Mouse (Mus musculus) hindbrain, embryonic 13.5 days (tissue): ENCODE measurements at regions not wholly inside any gene's neighbourhood (a gene's known extent, or its start where the extent isn't known, plus 50 kb on each side); places are given as distances from the start of the nearest gene placed in this dataset.
A peak's percentile ranks its signal among the peaks of the same experiment; 100 is the strongest.

Source experiments
- ATAC-seq: fragments of 200-750 bp; cut with Nextera tagmentation; 2 replicates; pipeline ENCODE4 v1.8.0; 2017; ENCODE audit warnings: moderate TSS enrichment; ENCODE audit not compliant: low FRiP score
- H3K27ac ChIP-seq: fragments of 300-500 bp; sonication (generic); 2 replicates; pipeline ENCODE4 v1.5.1; 2015; ENCODE audit warnings: inconsistent platforms, mild to moderate bottlenecking, moderate library complexity
- H3K27me3 ChIP-seq: fragments of 300-500 bp; sonication (generic); 2 replicates; pipeline ENCODE4 v1.6.1; 2015; ENCODE audit warnings: mild to moderate bottlenecking, inconsistent platforms
- H3K36me3 ChIP-seq: fragments of 300-500 bp; sonication (generic); 2 replicates; pipeline ENCODE4 v1.6.1; 2015; ENCODE audit warnings: mild to moderate bottlenecking, inconsistent platforms
- H3K4me1 ChIP-seq: fragments of 300-500 bp; sonication (generic); replicated peaks from 2 replicates; pipeline ENCODE4 v1.6.1; 2015; ENCODE audit warnings: inconsistent platforms
- H3K4me2 ChIP-seq: fragments of 300-500 bp; sonication (generic); 2 replicates; pipeline ENCODE4 v1.6.1; 2015; ENCODE audit warnings: inconsistent platforms, mild to moderate bottlenecking, moderate library complexity
- H3K4me3 ChIP-seq: fragments of 300-500 bp; sonication (generic); 2 replicates; pipeline ENCODE4 v1.5.1; 2015; ENCODE audit warnings: mild to moderate bottlenecking, inconsistent platforms
- H3K9ac ChIP-seq: fragments of 300-500 bp; sonication (generic); 2 replicates; pipeline ENCODE4 v1.6.1; 2015; ENCODE audit warnings: mild to moderate bottlenecking, inconsistent platforms
- H3K9me3 ChIP-seq: fragments of 300-500 bp; sonication (generic); 2 replicates; pipeline ENCODE4 v1.6.1; 2016; ENCODE audit warnings: inconsistent platforms
- WGBS: fragments of 180-500 bp; shearing (Covaris S2); methylation state at CpG from one replicate; pipeline ENCODE4 v1.1.7; 2015; 5-methylcytosine and 5-hydroxymethylcytosine counted together

- Histone ChIP-seq H3K9ac (no peak overlapping the region; the same call in 1 of the 2 replicates), H3K4me3 (peak overlapping the region; percentile 7; the same call in 1 of the 2 replicates), H3K4me2 (peak overlapping the region; percentile 44), H3K36me3 (no peaks in the 10 kb centered on the region), H3K27ac (no peak overlapping the region), H3K9me3 (no peaks in the 10 kb centered on the region), H3K4me1 (peaks cover 4% of the 10 kb centered on the region), H3K27me3 (no peaks in the 10 kb centered on the region)
- ATAC-seq = peak; percentile 73
- WGBS = 9% methylated on average over 16 of the region's 16 CpGs
Measured at GRCm38 (mm10) chr6:112197445-112197844, 76.1 kb upstream of the Lmcd1 start.

GRCm38 (mm10) chr6:112199241-112199640 is 74.3 kb upstream of the Lmcd1 start:
- no peaks in the 10 kb centered on the region for H3K9me3 ChIP-seq
- H3K4me3 ChIP-seq = no peak overlapping the region
- H3K27ac ChIP-seq = no peak overlapping the region
- no peak for ATAC-seq
- no peak overlapping the region for H3K4me2 ChIP-seq
- H3K27me3 ChIP-seq = no peaks in the 10 kb centered on the region
- no peaks in the 10 kb centered on the region for H3K36me3 ChIP-seq
- peaks cover 4% of the 10 kb centered on the region for H3K4me1 ChIP-seq
- 66% methylated on average over 4 of the region's 4 CpGs for whole genome bisulfite sequencing
- no peak overlapping the region for H3K9ac ChIP-seq

- Histone ChIP-seq H3K9ac (no peak overlapping the region), H3K27me3 (no peaks in the 10 kb centered on the region), H3K27ac (no peak overlapping the region), H3K9me3 (no peaks in the 10 kb centered on the region), H3K4me3 (no peak overlapping the region), H3K4me1 (peaks cover 4% of the 10 kb centered on the region), H3K4me2 (no peak overlapping the region), H3K36me3 (no peaks in the 10 kb centered on the region)
- no peak for ATAC-seq
- WGBS = 79% methylated on average over 4 of the region's 4 CpGs
Measured at GRCm38 (mm10) chr6:112202120-112202519, 71.4 kb upstream of the Lmcd1 start.

GRCm38 (mm10) chr6:112203321-112203720 is 70.2 kb upstream of the Lmcd1 start:
- Histone ChIP-seq H3K4me1 (no peaks in the 10 kb centered on the region), H3K27ac (no peak overlapping the region), H3K9ac (no peak overlapping the region), H3K9me3 (no peaks in the 10 kb centered on the region), H3K4me2 (no peak overlapping the region), H3K27me3 (no peaks in the 10 kb centered on the region), H3K36me3 (no peaks in the 10 kb centered on the region), H3K4me3 (no peak overlapping the region)
- no peak for ATAC-seq
- WGBS = 19% methylated on average over 2 of the region's 2 CpGs

- no peak for ATAC-seq
- Histone ChIP-seq H3K36me3 (no peaks in the 10 kb centered on the region), H3K4me3 (no peak overlapping the region), H3K4me2 (no peak overlapping the region), H3K4me1 (no peaks in the 10 kb centered on the region), H3K27me3 (no peaks in the 10 kb centered on the region), H3K9me3 (no peaks in the 10 kb centered on the region), H3K27ac (no peak overlapping the region), H3K9ac (no peak overlapping the region)
- 92% methylated on average over 2 of the region's 2 CpGs for WGBS
Measured at GRCm38 (mm10) chr6:112204956-112205355, 68.6 kb upstream of the Lmcd1 start.

GRCm38 (mm10) chr6:112205420-112205995 is 68.0 kb upstream of the Lmcd1 start:
- WGBS = 84% methylated on average over 11 of the region's 11 CpGs
- Histone ChIP-seq H3K9ac (no peak overlapping the region), H3K9me3 (no peaks in the 10 kb centered on the region), H3K27me3 (no peaks in the 10 kb centered on the region), H3K27ac (no peak overlapping the region), H3K4me1 (peaks cover 3% of the 10 kb centered on the region), H3K36me3 (no peaks in the 10 kb centered on the region), H3K4me3 (no peak overlapping the region), H3K4me2 (no peak overlapping the region)
- ATAC-seq = no peak

GRCm38 (mm10) chr6:112207229-112207628 is 66.3 kb upstream of the Lmcd1 start:
- 37% methylated on average over 5 of the region's 5 CpGs for WGBS
- Histone ChIP-seq H3K9me3 (no peaks in the 10 kb centered on the region), H3K27ac (no peak overlapping the region), H3K4me3 (no peak overlapping the region), H3K27me3 (no peaks in the 10 kb centered on the region), H3K36me3 (no peaks in the 10 kb centered on the region), H3K9ac (no peak overlapping the region), H3K4me1 (peaks cover 6% of the 10 kb centered on the region), H3K4me2 (no peak overlapping the region)
- ATAC-seq = peak; percentile 46

GRCm38 (mm10) chr6:112210238-112210950 is 63.2 kb upstream of the Lmcd1 start:
- peak; percentile 92 for ATAC-seq
- Histone ChIP-seq H3K4me3 (no peak overlapping the region), H3K27me3 (no peaks in the 10 kb centered on the region), H3K9ac (no peak overlapping the region), H3K36me3 (no peaks in the 10 kb centered on the region), H3K27ac (peak overlapping the region; percentile 53), H3K4me1 (peaks cover 6% of the 10 kb centered on the region), H3K4me2 (no peak overlapping the region), H3K9me3 (no peaks in the 10 kb centered on the region)
- WGBS = 42% methylated on average over 8 of the region's 8 CpGs

GRCm38 (mm10) chr6:112216868-112217267 is 56.7 kb upstream of the Lmcd1 start:
- no peaks in the 10 kb centered on the region for H3K27me3 ChIP-seq
- H3K4me1 ChIP-seq = no peaks in the 10 kb centered on the region
- H3K9ac ChIP-seq = no peak overlapping the region
- no peak overlapping the region for H3K27ac ChIP-seq
- H3K4me3 ChIP-seq = no peak overlapping the region
- 91% methylated on average over 3 of the region's 3 CpGs for WGBS
- H3K9me3 ChIP-seq = no peaks in the 10 kb centered on the region
- ATAC-seq = no peak
- no peaks in the 10 kb centered on the region for H3K36me3 ChIP-seq
- no peak overlapping the region for H3K4me2 ChIP-seq

GRCm38 (mm10) chr6:112218248-112218647 is 55.3 kb upstream of the Lmcd1 start:
- Histone ChIP-seq H3K9ac (no peak overlapping the region), H3K4me3 (no peak overlapping the region), H3K9me3 (no peaks in the 10 kb centered on the region), H3K4me2 (no peak overlapping the region), H3K27me3 (no peaks in the 10 kb centered on the region), H3K4me1 (no peaks in the 10 kb centered on the region), H3K27ac (no peak overlapping the region), H3K36me3 (no peaks in the 10 kb centered on the region)
- 66% methylated on average over 1 of the region's 1 CpGs for WGBS
- ATAC-seq = no peak

GRCm38 (mm10) chr6:112219641-112220040 is 53.9 kb upstream of the Lmcd1 start:
- Histone ChIP-seq H3K9me3 (no peaks in the 10 kb centered on the region), H3K4me3 (no peak overlapping the region), H3K4me1 (no peaks in the 10 kb centered on the region), H3K27ac (no peak overlapping the region), H3K9ac (no peak overlapping the region), H3K27me3 (no peaks in the 10 kb centered on the region), H3K4me2 (no peak overlapping the region), H3K36me3 (no peaks in the 10 kb centered on the region)
- ATAC-seq = no peak
- WGBS = 94% methylated on average over 7 of the region's 7 CpGs

- no peaks in the 10 kb centered on the region for H3K36me3 ChIP-seq
- H3K27me3 ChIP-seq = no peaks in the 10 kb centered on the region
- H3K9ac ChIP-seq = no peak overlapping the region
- H3K4me2 ChIP-seq = no peak overlapping the region
- H3K9me3 ChIP-seq = no peaks in the 10 kb centered on the region
- no peaks in the 10 kb centered on the region for H3K4me1 ChIP-seq
- no peak overlapping the region for H3K27ac ChIP-seq
- WGBS = 88% methylated on average over 3 of the region's 3 CpGs
- no peak for ATAC-seq
- no peak overlapping the region for H3K4me3 ChIP-seq
Measured at GRCm38 (mm10) chr6:112220149-112220548, 53.4 kb upstream of the Lmcd1 start.

- Histone ChIP-seq H3K9me3 (no peaks in the 10 kb centered on the region), H3K27ac (no peak overlapping the region), H3K36me3 (no peaks in the 10 kb centered on the region), H3K4me1 (no peaks in the 10 kb centered on the region), H3K9ac (no peak overlapping the region), H3K4me2 (no peak overlapping the region), H3K27me3 (no peaks in the 10 kb centered on the region), H3K4me3 (no peak overlapping the region)
- no peak for ATAC-seq
- WGBS = 85% methylated on average over 2 of the region's 2 CpGs
Measured at GRCm38 (mm10) chr6:112221373-112221772, 52.2 kb upstream of the Lmcd1 start.
